Mouse (Mus musculus) myocyte (in vitro differentiated cells): Measurements from ENCODE around the gene Gm43064.

ENCODE experiments used
- E2F4 ChIP-seq: IDR thresholded peaks from one replicate; pipeline ENCODE4 v1.6.1; 2011; ENCODE audit warnings: mild to moderate bottlenecking, control low read depth, moderate library complexity; ENCODE audit not compliant: insufficient read depth
- MAX ChIP-seq: IDR thresholded peaks from one replicate; pipeline ENCODE4 v1.6.1; 2011; ENCODE audit warnings: low read depth, mild to moderate bottlenecking, control low read depth
- POLR2A ChIP-seq: IDR thresholded peaks from one replicate; pipeline ENCODE4 v1.6.1; 2011; ENCODE audit warnings: low read depth, mild to moderate bottlenecking, control low read depth, moderate library complexity; ENCODE audit not compliant: insufficient read length
- POLR2AphosphoS2 ChIP-seq: IDR thresholded peaks from one replicate; pipeline ENCODE4 v1.6.1; 2011; ENCODE audit warnings: low read depth, control low read depth; ENCODE audit not compliant: insufficient read length
- TCF12 ChIP-seq: IDR thresholded peaks from one replicate; pipeline ENCODE4 v1.6.1; 2011; ENCODE audit warnings: mild to moderate bottlenecking, control low read depth; ENCODE audit not compliant: poor library complexity, insufficient read depth, severe bottlenecking

DNA sequence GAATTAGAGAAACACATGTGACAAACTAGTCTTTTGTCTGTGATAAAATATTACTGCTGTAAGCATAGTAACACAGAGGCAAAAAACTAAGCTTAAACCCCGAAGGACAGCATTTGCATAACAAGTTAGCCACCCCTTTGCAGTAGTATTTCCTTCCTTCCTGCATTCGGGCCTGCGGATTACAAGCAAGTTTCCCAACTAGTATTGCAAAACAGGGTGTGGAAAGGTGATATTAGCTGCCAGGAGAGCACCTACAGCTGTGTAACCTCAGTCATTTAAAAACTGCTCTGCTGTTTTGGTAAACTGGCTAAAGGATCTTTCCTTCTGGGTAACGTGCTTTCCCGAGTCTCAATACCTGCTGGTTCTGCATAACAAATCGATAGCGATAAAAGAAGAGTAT is 22.1 kb upstream of the Gm43064 start:
- TF ChIP-seq MAX (no peak), E2F4 (no peak), TCF12 (no peak), POLR2A (no peak), POLR2AphosphoS2 (no peak)
